Mouse (Mus musculus) lung, embryonic 15.5 days (tissue): ENCODE results near the gene Nol3. TPM values are rescaled to one million over a fixed set of nuclear protein-coding genes. Genes with fewer than 3 reads are reported as not detected.

Experiments
- ATAC-seq: fragments of 200-750 bp; cut with Nextera tagmentation; 2 replicates; pipeline ENCODE4 v1.8.0; 2017; ENCODE audit warnings: moderate number of reproducible peaks, borderline replicate concordance; ENCODE audit not compliant: low FRiP score, low TSS enrichment; ENCODE audit errors: extremely low read depth
- H3K27ac ChIP-seq: fragments of 300-500 bp; sonication (generic); 2 replicates; pipeline ENCODE4 v1.5.1; 2015; ENCODE audit warnings: moderate library complexity, mild to moderate bottlenecking, inconsistent platforms
- H3K27me3 ChIP-seq: fragments of 300-500 bp; sonication (generic); 2 replicates; pipeline ENCODE4 v1.6.1; 2015; ENCODE audit warnings: inconsistent platforms
- H3K36me3 ChIP-seq: fragments of 300-500 bp; sonication (generic); 2 replicates; pipeline ENCODE4 v1.6.1; 2015; ENCODE audit warnings: inconsistent platforms
- H3K4me1 ChIP-seq: fragments of 300-500 bp; sonication (generic); 2 replicates; pipeline ENCODE4 v1.6.1; 2015; ENCODE audit warnings: inconsistent platforms
- H3K4me2 ChIP-seq: fragments of 300-500 bp; sonication (generic); 2 replicates; pipeline ENCODE4 v1.6.1; 2015; ENCODE audit warnings: inconsistent platforms, mild to moderate bottlenecking, moderate library complexity
- H3K4me3 ChIP-seq: fragments of 300-500 bp; sonication (generic); 2 replicates; pipeline ENCODE4 v1.5.1; 2015; ENCODE audit warnings: mild to moderate bottlenecking, inconsistent platforms
- H3K9ac ChIP-seq: fragments of 300-500 bp; sonication (generic); 2 replicates; pipeline ENCODE4 v1.6.1; 2015; ENCODE audit warnings: inconsistent platforms
- H3K9me3 ChIP-seq: fragments of 300-500 bp; sonication (generic); 2 replicates; pipeline ENCODE4 v1.6.1; 2016; ENCODE audit warnings: inconsistent platforms
- WGBS: fragments of 180-500 bp; shearing (Covaris S2); methylation state at CpG from one replicate; pipeline ENCODE4 v1.1.7; 2015; 5-methylcytosine and 5-hydroxymethylcytosine counted together
- polyA plus RNA-seq: library from polyadenylated mRNA; unstranded; fragments of >200 nt; fragmentation: Nextera tagmentation; extraction: Ambion mirVana; gene quantifications from 2 replicates; pipeline ENCODE4 v1.2.1, GENCODE M21; 2015

The Nol3 gene
- polyA plus RNA-seq, 1 experiment from 2014 or later = 1.7 TPM

- peak; percentile 89 for ATAC-seq
- H3K9me3 ChIP-seq = no peaks in the 10 kb centered on the region
- peak overlapping the region; percentile 84 for H3K27ac ChIP-seq
- H3K4me3 ChIP-seq = peak overlapping the region; percentile 54
- H3K4me1 ChIP-seq = peaks cover 37% of the 10 kb centered on the region
- H3K36me3 ChIP-seq = peaks cover 39% of the 10 kb centered on the region
- H3K9ac ChIP-seq = peak overlapping the region; percentile 54
- peaks cover 30% of the 10 kb centered on the region for H3K27me3 ChIP-seq
- H3K4me2 ChIP-seq = peak overlapping the region; percentile 97
- whole genome bisulfite sequencing = under 1% methylated on average over 74 of the region's 74 CpGs
Observed at GRCm38 (mm10) chr8:105254152-105254965, 21.6 kb upstream of the Nol3 start.

GRCm38 (mm10) chr8:105254966-105255350 lies 21.0 kb upstream of the Nol3 start, which contains the start of gene B3gnt9:
Gene B3gnt9, minus strand, starts transcription at chr8:105255153.
- H3K4me1 ChIP-seq = peaks cover 43% of the 10 kb centered on the region
- peak; percentile 86 for ATAC-seq
- 1% methylated on average over 14 of the region's 14 CpGs for whole genome bisulfite sequencing
- H3K27me3 ChIP-seq = peaks cover 36% of the 10 kb centered on the region
- H3K9me3 ChIP-seq = no peaks in the 10 kb centered on the region
- H3K27ac ChIP-seq = peak within 1 kb of the TSS; percentile 84
- H3K36me3 ChIP-seq = peaks cover 33% of the 10 kb centered on the region
- H3K4me2 ChIP-seq = peak within 1 kb of the TSS; percentile 97
- peak within 1 kb of the TSS; percentile 54 for H3K4me3 ChIP-seq
- H3K9ac ChIP-seq = peak within 1 kb of the TSS; percentile 54

- H3K27ac ChIP-seq = no peak overlapping the region
- peaks cover 50% of the 10 kb centered on the region for H3K4me1 ChIP-seq
- no peak overlapping the region for H3K4me2 ChIP-seq
- 73% methylated on average over 7 of the region's 7 CpGs for WGBS
- H3K9me3 ChIP-seq = no peaks in the 10 kb centered on the region
- H3K9ac ChIP-seq = no peak overlapping the region
- H3K36me3 ChIP-seq = peaks cover 9% of the 10 kb centered on the region; the same call in 1 of the 2 replicates
- H3K27me3 ChIP-seq = peaks cover 49% of the 10 kb centered on the region
- H3K4me3 ChIP-seq = no peak overlapping the region
- no peak for ATAC-seq
Observed at GRCm38 (mm10) chr8:105257318-105258114, 18.4 kb upstream of the Nol3 start.

GRCm38 (mm10) chr8:105258911-105259720 lies 16.8 kb upstream of the Nol3 start:
- Histone ChIP-seq H3K36me3 (no peaks in the 10 kb centered on the region), H3K27ac (no peak overlapping the region), H3K4me3 (peak overlapping the region; percentile 39), H3K4me1 (peaks cover 47% of the 10 kb centered on the region), H3K9ac (no peak overlapping the region), H3K27me3 (peaks cover 57% of the 10 kb centered on the region), H3K4me2 (peak overlapping the region; percentile 78), H3K9me3 (no peaks in the 10 kb centered on the region)
- 7% methylated on average over 55 of the region's 55 CpGs for WGBS
- ATAC-seq = no peak

GRCm38 (mm10) chr8:105259721-105260320 lies 16.1 kb upstream of the Nol3 start:
- H3K9me3 ChIP-seq = no peaks in the 10 kb centered on the region
- H3K4me2 ChIP-seq = peak overlapping the region; percentile 78
- peaks cover 57% of the 10 kb centered on the region for H3K27me3 ChIP-seq
- peaks cover 44% of the 10 kb centered on the region for H3K4me1 ChIP-seq
- H3K4me3 ChIP-seq = peak overlapping the region; percentile 39
- WGBS = 2% methylated on average over 30 of the region's 30 CpGs
- no peaks in the 10 kb centered on the region for H3K36me3 ChIP-seq
- no peak overlapping the region for H3K27ac ChIP-seq
- peak; percentile 21; the same call in 1 of the 2 replicates for ATAC-seq
- no peak overlapping the region for H3K9ac ChIP-seq

GRCm38 (mm10) chr8:105260371-105261099 lies 15.4 kb upstream of the Nol3 start:
- ATAC-seq = no peak
- Histone ChIP-seq H3K27me3 (peaks cover 55% of the 10 kb centered on the region), H3K4me3 (no peak overlapping the region), H3K4me1 (peaks cover 43% of the 10 kb centered on the region), H3K36me3 (no peaks in the 10 kb centered on the region), H3K27ac (no peak overlapping the region), H3K9me3 (no peaks in the 10 kb centered on the region), H3K4me2 (no peak overlapping the region; the same call in 1 of the 2 replicates), H3K9ac (no peak overlapping the region)
- whole genome bisulfite sequencing = 61% methylated on average over 7 of the region's 7 CpGs

- no peak overlapping the region for H3K4me3 ChIP-seq
- WGBS = 83% methylated on average over 12 of the region's 12 CpGs
- H3K4me2 ChIP-seq = no peak overlapping the region
- H3K9ac ChIP-seq = no peak overlapping the region
- H3K27ac ChIP-seq = no peak overlapping the region
- no peaks in the 10 kb centered on the region for H3K36me3 ChIP-seq
- H3K4me1 ChIP-seq = peaks cover 39% of the 10 kb centered on the region
- H3K9me3 ChIP-seq = no peaks in the 10 kb centered on the region
- peaks cover 49% of the 10 kb centered on the region for H3K27me3 ChIP-seq
- no peak for ATAC-seq
Observed at GRCm38 (mm10) chr8:105261326-105261980, 14.5 kb upstream of the Nol3 start.

GRCm38 (mm10) chr8:105263244-105263912 lies 12.6 kb upstream of the Nol3 start:
- no peak overlapping the region for H3K9ac ChIP-seq
- H3K4me3 ChIP-seq = peak overlapping the region; percentile 73
- H3K9me3 ChIP-seq = no peaks in the 10 kb centered on the region
- peak overlapping the region; percentile 93 for H3K4me2 ChIP-seq
- peaks cover 48% of the 10 kb centered on the region for H3K4me1 ChIP-seq
- ATAC-seq = no peak
- H3K27ac ChIP-seq = no peak overlapping the region
- H3K36me3 ChIP-seq = no peaks in the 10 kb centered on the region
- 41% methylated on average over 16 of the region's 16 CpGs for WGBS
- H3K27me3 ChIP-seq = peaks cover 57% of the 10 kb centered on the region

- H3K4me1 ChIP-seq = peaks cover 50% of the 10 kb centered on the region
- H3K9me3 ChIP-seq = no peaks in the 10 kb centered on the region
- under 1% methylated on average over 54 of the region's 54 CpGs for WGBS
- H3K4me3 ChIP-seq = peak within 1 kb of the TSS; percentile 73
- no peaks in the 10 kb centered on the region for H3K36me3 ChIP-seq
- ATAC-seq = peak; percentile 70
- H3K27me3 ChIP-seq = peaks cover 57% of the 10 kb centered on the region
- H3K9ac ChIP-seq = peak within 1 kb of the TSS; percentile 51
- peak within 1 kb of the TSS; percentile 93 for H3K4me2 ChIP-seq
- H3K27ac ChIP-seq = no peak within 1 kb of the TSS
Observed at GRCm38 (mm10) chr8:105264024-105264982, 11.6 kb upstream of the Nol3 start, which contains the start of the genes Tradd and Fbxl8. Gene Tradd, minus strand, starts transcription at chr8:105264609. Gene Fbxl8, plus strand, starts transcription at chr8:105264648.
